Mouse (Mus musculus) embryonic facial prominence, embryonic 10.5 days (tissue): ENCODE data around the gene Ctnnal1. TPM values are rescaled to one million over a fixed set of nuclear protein-coding genes. Genes with fewer than 3 reads are reported as not detected.
A peak's percentile ranks its signal among the peaks of the same experiment; 100 is the strongest.

Source experiments
- DNase-seq: peaks from one replicate; pipeline ENCODE4 v3.0.0-alpha.2; 2017; ENCODE audit warnings: low spot score
- H3K27ac ChIP-seq: fragments of 300-500 bp; sonication (generic); replicated peaks from 2 replicates; pipeline ENCODE4 v1.5.1; 2016; ENCODE audit warnings: mild to moderate bottlenecking
- H3K27me3 ChIP-seq: fragments of 300-500 bp; sonication (generic); replicated peaks from 2 replicates; pipeline ENCODE4 v1.6.1; 2016; ENCODE audit warnings: low read depth, mild to moderate bottlenecking; ENCODE audit not compliant: poor library complexity, severe bottlenecking
- H3K36me3 ChIP-seq: fragments of 300-500 bp; sonication (generic); replicated peaks from 2 replicates; pipeline ENCODE4 v1.6.1; 2016; ENCODE audit warnings: mild to moderate bottlenecking, moderate library complexity
- H3K4me1 ChIP-seq: fragments of 300-500 bp; sonication (generic); 2 replicates; pipeline ENCODE4 v1.6.1; 2016
- H3K4me3 ChIP-seq: fragments of 300-500 bp; sonication (generic); 2 replicates; pipeline ENCODE4 v1.5.1; 2016; ENCODE audit warnings: mild to moderate bottlenecking, moderate library complexity
- H3K9me3 ChIP-seq: fragments of 300-500 bp; sonication (generic); 2 replicates; pipeline ENCODE4 v1.6.1; 2016; ENCODE audit warnings: mild to moderate bottlenecking
- WGBS: fragments of 180-500 bp; shearing (Covaris S2); methylation state at CpG from one replicate; pipeline ENCODE4 v1.1.7; 2016; 5-methylcytosine and 5-hydroxymethylcytosine counted together
- microRNA counts: library from miRNA; unstranded; fragments of <30 nt; microRNA quantifications from one replicate; lab custom pipeline; 2017
- microRNA-seq: library from miRNA; unstranded; fragments of <30 nt; microRNA quantifications from one replicate; pipeline ENCODE4, GENCODE M21; 2017
- polyA plus RNA-seq: library from polyadenylated mRNA; unstranded; fragments of >200 nt; fragmentation: Nextera tagmentation; extraction: Ambion mirVana; gene quantifications from 2 replicates; pipeline ENCODE4 v1.2.1, GENCODE M21; 2016

The Ctnnal1 gene
- polyA plus RNA-seq, 1 experiment from 2014 or later = 37.1 TPM

- WGBS = 81% methylated on average over 1 of the region's 1 CpGs
- Histone ChIP-seq H3K4me3 (no peak overlapping the region), H3K36me3 (peaks cover 100% of the 10 kb centered on the region), H3K27me3 (no peaks in the 10 kb centered on the region), H3K9me3 (no peaks in the 10 kb centered on the region), H3K4me1 (no peaks in the 10 kb centered on the region), H3K27ac (no peak overlapping the region)
- no peak for DNase-seq
Observed at GRCm38 (mm10) chr4:56771065-56771464, 93.9 kb downstream of the Ctnnal1 start.

GRCm38 (mm10) chr4:56768913-56769312, 96.1 kb downstream of the Ctnnal1 start:
- Histone ChIP-seq H3K27ac (no peak overlapping the region), H3K27me3 (no peaks in the 10 kb centered on the region), H3K4me1 (no peaks in the 10 kb centered on the region), H3K4me3 (no peak overlapping the region), H3K9me3 (no peaks in the 10 kb centered on the region), H3K36me3 (peaks cover 100% of the 10 kb centered on the region)
- WGBS = 93% methylated on average over 7 of the region's 7 CpGs
- DNase-seq = no peak

DNA sequence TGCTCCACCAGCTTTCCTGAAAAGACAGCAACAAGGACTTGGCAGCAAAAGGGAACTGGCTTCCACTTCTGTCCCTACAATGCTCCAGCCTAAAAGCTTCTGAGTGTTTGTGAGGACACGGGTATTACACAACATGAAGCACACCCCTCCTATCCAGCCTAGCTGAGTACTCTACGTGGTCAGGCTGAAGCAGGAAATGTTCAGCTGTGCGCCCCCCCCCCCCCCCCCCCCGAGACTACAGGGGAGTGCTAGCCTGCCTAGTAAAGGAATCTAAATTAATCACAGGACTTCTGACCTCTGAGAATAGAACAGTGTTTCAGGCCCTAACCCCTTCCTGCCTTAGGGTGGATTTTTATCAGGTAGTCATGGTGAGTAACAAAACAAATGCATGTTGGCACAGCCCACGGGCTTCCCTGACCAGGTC, 97.1 kb downstream of the Ctnnal1 start:
- no peak for DNase-seq
- Histone ChIP-seq H3K4me3 (no peak overlapping the region), H3K9me3 (no peaks in the 10 kb centered on the region), H3K4me1 (no peaks in the 10 kb centered on the region), H3K27ac (no peak overlapping the region), H3K27me3 (no peaks in the 10 kb centered on the region), H3K36me3 (peaks cover 100% of the 10 kb centered on the region)
- 79% methylated on average over 5 of the region's 5 CpGs for WGBS

MicroRNAs within 50 kb of the gene (microRNA counts, 519-probe panel; counts per million panel counts)
- 4,156 counts per million, percentile 78 among the panel's probes with 10 or more counts for microRNA mmu-miR-32 (lab: Ali Mortazavi, UCI)

Small RNA genes within 50 kb of the gene (microRNA-seq; reads per million reads assigned to microRNA genes)
- gene Mir32 = 423 reads per million, percentile 66 among the genes with 10 or more reads in this experiment

Other genes starting within 250 kb of the Ctnnal1 start
- not detected in 2 replicates for gene Gm26657, start 125.1 kb downstream of the Ctnnal1 start, polyA plus RNA-seq
- gene Actl7b, start 123.7 kb downstream of the Ctnnal1 start, polyA plus RNA-seq = not detected in 2 replicates
- not detected in 2 replicates for gene Actl7a, start 121.8 kb downstream of the Ctnnal1 start, polyA plus RNA-seq
- gene Elp1, start 62.9 kb downstream of the Ctnnal1 start, polyA plus RNA-seq = 92.5 and 92.9 TPM in 2 replicates
- gene Fam206a, start 62.8 kb downstream of the Ctnnal1 start, polyA plus RNA-seq = 27.6 and 28.1 TPM in 2 replicates
- gene Tmem245, start 82.2 kb upstream of the Ctnnal1 start, polyA plus RNA-seq = 14.2 and 14.9 TPM in 2 replicates
- gene Frrs1l, start 125.2 kb upstream of the Ctnnal1 start, polyA plus RNA-seq = 0.80 and 1.4 TPM in 2 replicates